Mouse (Mus musculus) G1E (cell line): ENCODE measurements at regions not wholly inside any gene's neighbourhood (a gene's known extent, or its start where the extent isn't known, plus 50 kb on each side); places are given as distances from the start of the nearest gene placed in this dataset.

Source experiments
- CTCF ChIP-seq: IDR thresholded peaks from 2 replicates; pipeline ENCODE4 v1.5.1; 2012; ENCODE audit warnings: low read depth, low read length, inconsistent platforms, mixed read lengths
- GATA1 ChIP-seq: IDR thresholded peaks from 2 replicates; pipeline ENCODE4 v1.6.1; 2012; ENCODE audit warnings: borderline replicate concordance, low read length, inconsistent platforms, mixed read lengths

DNA sequence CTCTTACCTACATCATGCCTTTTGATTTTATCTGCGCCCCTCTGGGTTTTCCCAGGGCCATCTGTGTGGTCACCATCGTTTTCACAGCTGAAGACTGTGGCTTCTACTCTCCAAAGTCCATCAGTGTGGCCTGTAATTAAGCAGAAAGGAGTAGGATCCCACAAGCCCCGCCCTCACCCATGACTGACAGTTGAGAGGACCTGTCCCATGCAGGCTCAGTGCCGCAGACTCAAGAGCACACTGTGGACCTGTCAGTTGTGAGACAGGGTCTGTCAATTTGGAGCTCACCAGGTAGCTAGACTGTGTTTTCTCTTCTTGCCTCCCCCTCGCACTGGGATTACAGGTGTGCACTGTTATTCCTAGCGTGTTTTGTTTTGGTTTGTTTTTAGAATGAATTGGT is 53.9 kb upstream of the Mki67 start:
- TF ChIP-seq CTCF (no peak), GATA1 (no peak)
